Mouse (Mus musculus): ENCODE results near the gene Msl1.

Msl1 gene

GRCm38 (mm10) chr11:98795015-98795713 lies at the start of gene Msl1:
Gene Msl1, plus strand, starts transcription at chr11:98795516.
- DNase-seq (ENCODE audit: low spot score in 2 of 2): peak; percentile 78 to 79

- no peak for DNase-seq (ENCODE audit: low spot score in 2 of 2)
Observed at GRCm38 (mm10) chr11:98745932-98746853, 49.1 kb upstream of the Msl1 start.

GRCm38 (mm10) chr11:98746855-98747693 lies 48.2 kb upstream of the Msl1 start:
- peak; percentile 95 for DNase-seq (ENCODE audit: low spot score in 2 of 2)

- no peak for DNase-seq (ENCODE audit: low spot score in 2 of 2)
Observed at GRCm38 (mm10) chr11:98747804-98748505, 47.4 kb upstream of the Msl1 start.

GRCm38 (mm10) chr11:98748506-98749416 lies 46.6 kb upstream of the Msl1 start:
- DNase-seq (ENCODE audit: low spot score in 2 of 2): peak in 1 of 2 experiments; percentile 37

- peak; percentile 35 to 47 for DNase-seq (ENCODE audit: low spot score in 2 of 2)
Observed at GRCm38 (mm10) chr11:98749716-98750115, 45.6 kb upstream of the Msl1 start.

- peak; percentile 78 to 82 for DNase-seq (ENCODE audit: low spot score in 2 of 2)
Observed at GRCm38 (mm10) chr11:98750351-98751201, 44.7 kb upstream of the Msl1 start.

- no peak for DNase-seq (ENCODE audit: low spot score in 2 of 2)
Observed at GRCm38 (mm10) chr11:98751221-98751782, 44.0 kb upstream of the Msl1 start.

- DNase-seq (ENCODE audit: low spot score in 2 of 2): no peak
Observed at GRCm38 (mm10) chr11:98752562-98753140, 42.7 kb upstream of the Msl1 start.

GRCm38 (mm10) chr11:98753264-98753663 lies 42.1 kb upstream of the Msl1 start:
- DNase-seq (ENCODE audit: low spot score in 2 of 2): no peak

- DNase-seq (ENCODE audit: low spot score in 2 of 2): peak in 1 of 2 experiments; percentile 43
Observed at GRCm38 (mm10) chr11:98754151-98754620, 41.1 kb upstream of the Msl1 start.

GRCm38 (mm10) chr11:98754621-98755181 lies 40.6 kb upstream of the Msl1 start:
- DNase-seq (ENCODE audit: low spot score in 2 of 2): peak; percentile 56 to 59

GRCm38 (mm10) chr11:98755726-98756380 lies 39.5 kb upstream of the Msl1 start:
- no peak for DNase-seq (ENCODE audit: low spot score in 2 of 2)

GRCm38 (mm10) chr11:98756711-98757110 lies 38.6 kb upstream of the Msl1 start:
- no peak for DNase-seq (ENCODE audit: low spot score in 2 of 2)

GRCm38 (mm10) chr11:98761939-98762338 lies 33.4 kb upstream of the Msl1 start:
- DNase-seq (ENCODE audit: low spot score in 2 of 2): no peak

GRCm38 (mm10) chr11:98762756-98763501 lies 32.4 kb upstream of the Msl1 start:
- DNase-seq (ENCODE audit: low spot score in 2 of 2): peak; percentile 69 to 77

GRCm38 (mm10) chr11:98763502-98763861 lies 31.8 kb upstream of the Msl1 start:
- no peak for DNase-seq (ENCODE audit: low spot score in 2 of 2)
